Mouse (Mus musculus) forebrain, embryonic 16.5 days (tissue): ENCODE data around the gene Bicdl1. TPM values are rescaled to one million over a fixed set of nuclear protein-coding genes. Genes with fewer than 3 reads are reported as not detected.
"Not testable (repeated sequence)": the region's sequence is repeated elsewhere in the genome, so short reads cannot be mapped to it uniquely, and the experiment has no call there.

Experiments used
- ATAC-seq: fragments of 200-750 bp; cut with Nextera tagmentation; 2 replicates; pipeline ENCODE4 v1.8.0; 2017; ENCODE audit warnings: mild to moderate bottlenecking, moderate library complexity
- H3K27ac ChIP-seq: fragments of 300-500 bp; sonication (generic); 2 replicates; pipeline ENCODE4 v1.5.1; 2014; ENCODE audit warnings: low read length, control low read depth
- H3K27me3 ChIP-seq: fragments of 300-500 bp; sonication (generic); replicated peaks from 2 replicates; pipeline ENCODE4 v1.6.1; 2014; ENCODE audit warnings: low read length; ENCODE audit not compliant: control insufficient read depth, insufficient read depth
- H3K36me3 ChIP-seq: fragments of 300-500 bp; sonication (generic); 2 replicates; pipeline ENCODE4 v1.6.1; 2014; ENCODE audit not compliant: control insufficient read depth, insufficient read depth
- H3K4me1 ChIP-seq: fragments of 300-500 bp; sonication (generic); replicated peaks from 2 replicates; pipeline ENCODE4 v1.6.1; 2014; ENCODE audit warnings: low read length; ENCODE audit not compliant: control insufficient read depth, insufficient read depth
- H3K4me2 ChIP-seq: fragments of 300-500 bp; sonication (generic); 2 replicates; pipeline ENCODE4 v1.6.1; 2014; ENCODE audit warnings: mild to moderate bottlenecking, low read length, control low read depth
- H3K4me3 ChIP-seq: fragments of 300-500 bp; sonication (generic); replicated peaks from 2 replicates; pipeline ENCODE4 v1.5.1; 2014; ENCODE audit warnings: mild to moderate bottlenecking, low read length, control low read depth
- H3K9ac ChIP-seq: fragments of 300-500 bp; sonication (generic); replicated peaks from 2 replicates; pipeline ENCODE4 v1.6.1; 2014; ENCODE audit warnings: low read depth, low read length, control low read depth
- H3K9me3 ChIP-seq: fragments of 300-500 bp; sonication (generic); 2 replicates; pipeline ENCODE4 v1.6.1; 2016; ENCODE audit warnings: low read length; ENCODE audit not compliant: control insufficient read depth
- WGBS: fragments of 180-500 bp; shearing (Covaris S2); extraction: QIAGEN DNeasy Blood & Tissue Kit; methylation state at CpG from one replicate; pipeline ENCODE4 v1.1.7; 2014; 5-methylcytosine and 5-hydroxymethylcytosine counted together
- polyA plus RNA-seq: library from polyadenylated mRNA; unstranded; fragments of >200 nt; fragmentation: Nextera tagmentation; extraction: Ambion mirVana; gene quantifications from 2 replicates; pipeline ENCODE4 v1.2.1, GENCODE M21; 2015

Bicdl1 gene
- polyA plus RNA-seq, 1 experiment from 2014 or later: 28.6 TPM

DNA sequence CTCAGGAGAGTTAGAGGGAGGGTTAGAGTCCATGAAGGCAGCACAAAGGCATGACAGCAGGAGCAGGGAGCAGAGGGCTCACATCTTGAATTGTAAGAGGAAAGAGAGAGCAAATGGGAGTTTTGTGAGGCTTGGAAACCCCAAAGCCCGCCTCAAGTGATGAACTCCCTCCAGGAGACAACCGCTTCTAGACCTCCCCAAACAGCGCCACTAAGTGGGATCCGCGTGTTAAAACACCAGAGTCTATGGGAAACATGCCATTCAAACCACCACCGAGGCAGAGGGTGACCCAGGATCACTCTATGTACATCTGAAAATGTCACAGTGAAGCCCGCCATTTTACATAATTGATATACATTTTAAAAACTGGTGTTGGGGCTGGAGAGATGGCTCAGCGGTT, 26.1 kb upstream of the Bicdl1 start:
- ATAC-seq: no peak
- WGBS: 79% methylated on average over 8 of the region's 8 CpGs
- no peaks in the 10 kb centered on the region for H3K36me3 ChIP-seq

GRCm38 (mm10) chr5:115755501-115755900, 24.1 kb upstream of the Bicdl1 start:
- Histone ChIP-seq H3K36me3 (no peaks in the 10 kb centered on the region), H3K27ac (no peak overlapping the region), H3K4me3 (no peak overlapping the region), H3K4me2 (no peak overlapping the region), H3K9ac (no peak overlapping the region), H3K9me3 (0 out of 2 replicates have a peak, but pooled peaks cover 3% of the 10 kb centered on the region), H3K27me3 (no peaks in the 10 kb centered on the region), H3K4me1 (no peaks in the 10 kb centered on the region)
- no peak for ATAC-seq
- WGBS: 73% methylated on average over 5 of the region's 7 CpGs

More for the DNA sequence above, 26.1 kb upstream of the Bicdl1 start:
- Histone ChIP-seq H3K27me3 (no peaks in the 10 kb centered on the region), H3K4me2 (no peak overlapping the region), H3K9ac (no peak overlapping the region), H3K4me1 (no peaks in the 10 kb centered on the region), H3K27ac (no peak overlapping the region), H3K4me3 (no peak overlapping the region), H3K9me3 (no peaks in the 10 kb centered on the region)

DNA sequence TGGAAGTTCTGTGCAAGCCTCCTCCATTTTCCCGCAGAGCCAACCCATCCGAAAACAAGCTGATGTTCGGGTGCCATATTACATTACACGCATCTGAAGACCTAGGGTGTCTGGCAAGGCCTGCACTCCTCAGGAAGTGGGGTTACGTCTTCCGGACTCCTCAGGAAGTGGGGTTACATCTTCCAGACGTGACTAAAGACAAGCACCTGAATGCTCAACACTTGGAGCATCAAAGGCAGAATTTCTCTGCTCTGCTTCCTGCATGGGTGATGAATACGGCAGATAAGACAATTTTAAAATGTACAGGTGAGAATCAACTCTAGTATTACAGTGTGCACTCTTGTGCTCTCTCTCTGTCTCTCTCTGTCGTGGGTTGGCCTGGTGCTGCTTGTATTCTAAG, 23.4 kb upstream of the Bicdl1 start:
- Histone ChIP-seq H3K27me3 (no peaks in the 10 kb centered on the region), H3K36me3 (no peaks in the 10 kb centered on the region), H3K27ac (no peak overlapping the region), H3K9me3 (0 out of 2 replicates have a peak, but pooled peaks cover 3% of the 10 kb centered on the region), H3K9ac (no peak overlapping the region), H3K4me3 (no peak overlapping the region), H3K4me2 (no peak overlapping the region), H3K4me1 (no peaks in the 10 kb centered on the region)
- WGBS: 84% methylated on average over 9 of the region's 9 CpGs
- ATAC-seq: no peak

GRCm38 (mm10) chr5:115752883-115753282, 21.5 kb upstream of the Bicdl1 start:
- H3K27me3 ChIP-seq: no peaks in the 10 kb centered on the region
- H3K4me1 ChIP-seq: no peaks in the 10 kb centered on the region
- WGBS: 94% methylated on average over 5 of the region's 5 CpGs
- 0 out of 2 replicates have a peak, but pooled peaks cover 3% of the 10 kb centered on the region for H3K9me3 ChIP-seq
- no peak overlapping the region for H3K27ac ChIP-seq
- H3K4me2 ChIP-seq: no peak overlapping the region
- H3K36me3 ChIP-seq: no peaks in the 10 kb centered on the region
- ATAC-seq: no peak
- no peak overlapping the region for H3K4me3 ChIP-seq
- H3K9ac ChIP-seq: no peak overlapping the region

DNA sequence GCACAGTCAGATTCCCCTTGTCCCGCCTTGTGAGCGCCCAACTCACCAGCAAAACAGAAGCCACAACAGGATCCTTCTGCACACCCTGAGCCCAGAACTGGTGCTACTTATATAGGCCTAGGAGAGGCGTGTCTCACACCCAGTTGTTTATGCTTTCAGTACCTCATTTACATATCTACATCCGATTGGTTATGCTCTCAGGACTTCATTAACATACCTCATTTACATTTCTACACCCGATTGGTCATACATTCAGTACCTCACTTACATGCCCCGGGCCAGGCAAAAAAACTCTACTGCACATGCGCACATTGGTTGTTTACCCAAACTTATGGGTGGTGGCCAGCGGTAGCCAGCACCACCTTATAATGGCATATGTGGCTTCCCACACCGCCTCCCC, 20.5 kb upstream of the Bicdl1 start:
- H3K9me3 ChIP-seq, H3K27ac ChIP-seq, H3K9ac ChIP-seq, H3K27me3 ChIP-seq, ATAC-seq, H3K36me3 ChIP-seq, H3K4me1 ChIP-seq, H3K4me3 ChIP-seq, H3K4me2 ChIP-seq: not testable (repeated sequence)
- WGBS: 78% methylated on average over 9 of the region's 9 CpGs

DNA sequence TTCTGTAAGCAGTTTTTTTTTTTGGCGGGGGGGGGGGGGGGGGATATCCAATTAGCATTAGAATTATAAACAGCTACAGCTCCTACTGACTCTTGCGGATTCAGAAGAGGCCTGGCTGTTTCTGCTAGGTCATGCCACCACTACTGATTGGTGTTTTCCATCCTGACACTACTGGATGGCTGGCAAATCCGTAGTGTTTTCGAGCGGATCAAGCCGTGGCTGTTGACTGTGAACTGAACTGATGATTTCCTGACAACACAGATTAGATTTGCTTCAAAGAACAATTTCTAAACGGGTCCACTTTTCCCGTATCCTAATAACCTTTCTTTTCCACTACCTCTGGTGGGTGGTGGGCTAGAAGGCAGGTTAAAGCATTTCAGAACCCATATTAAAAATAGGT, 16.9 kb upstream of the Bicdl1 start:
- Histone ChIP-seq H3K36me3 (no peaks in the 10 kb centered on the region), H3K4me3 (no peak overlapping the region), H3K27ac (no peak overlapping the region), H3K4me1 (peaks cover 3% of the 10 kb centered on the region; the same call in 1 of the 2 replicates), H3K9ac (no peak overlapping the region), H3K27me3 (no peaks in the 10 kb centered on the region), H3K4me2 (no peak overlapping the region), H3K9me3 (0 out of 2 replicates have a peak, but pooled peaks cover 3% of the 10 kb centered on the region)
- 41% methylated on average over 8 of the region's 8 CpGs for WGBS
- ATAC-seq: no peak

- Histone ChIP-seq H3K36me3 (no peaks in the 10 kb centered on the region), H3K9ac (no peak overlapping the region), H3K4me3 (no peak overlapping the region), H3K27ac (no peak overlapping the region), H3K4me2 (no peak overlapping the region), H3K9me3 (no peaks in the 10 kb centered on the region), H3K27me3 (no peaks in the 10 kb centered on the region), H3K4me1 (peaks cover 3% of the 10 kb centered on the region; the same call in 1 of the 2 replicates)
- ATAC-seq: no peak
- WGBS: 57% methylated on average over 15 of the region's 15 CpGs
These were observed 13.9 kb upstream of the Bicdl1 start for GRCm38 (mm10) chr5:115745319-115745718.

DNA sequence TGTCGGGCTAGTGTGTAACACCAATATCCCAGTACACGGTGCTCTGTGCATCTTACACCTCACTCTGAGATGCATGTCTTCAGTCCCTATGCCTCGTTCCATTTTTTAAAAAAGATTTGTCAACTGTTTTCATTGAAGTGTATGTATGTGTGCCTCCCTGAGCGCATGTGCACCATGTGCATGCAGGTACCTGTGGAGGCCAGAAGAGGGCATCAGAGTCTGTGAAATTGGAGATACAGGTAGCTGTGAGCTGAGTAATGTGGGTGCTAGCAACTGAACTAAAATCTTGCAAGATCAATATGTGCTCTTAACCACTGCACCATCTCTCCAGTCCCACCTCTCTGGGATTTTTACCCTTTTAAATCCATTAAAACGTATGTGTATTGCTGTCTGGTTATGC, 6.6 kb upstream of the Bicdl1 start:
- peaks cover 2% of the 10 kb centered on the region; the same call in 1 of the 2 replicates for H3K9me3 ChIP-seq
- H3K27me3 ChIP-seq: peaks cover 5% of the 10 kb centered on the region; the same call in 1 of the 2 replicates
- no peak for ATAC-seq
- no peak overlapping the region for H3K4me2 ChIP-seq
- H3K27ac ChIP-seq: no peak overlapping the region
- no peak overlapping the region for H3K9ac ChIP-seq
- no peaks in the 10 kb centered on the region for H3K36me3 ChIP-seq
- H3K4me3 ChIP-seq: no peak overlapping the region
- 90% methylated on average over 5 of the region's 5 CpGs for WGBS
- no peaks in the 10 kb centered on the region for H3K4me1 ChIP-seq

- ATAC-seq: no peak
- H3K4me1 ChIP-seq: peaks cover 15% of the 10 kb centered on the region
- no peaks in the 10 kb centered on the region for H3K36me3 ChIP-seq
- H3K27ac ChIP-seq: no peak overlapping the region
- H3K9ac ChIP-seq: no peak overlapping the region
- H3K9me3 ChIP-seq: peaks cover 2% of the 10 kb centered on the region; the same call in 1 of the 2 replicates
- H3K4me2 ChIP-seq: no peak overlapping the region
- peaks cover 12% of the 10 kb centered on the region for H3K27me3 ChIP-seq
- 76% methylated on average over 2 of the region's 2 CpGs for WGBS
- no peak overlapping the region for H3K4me3 ChIP-seq
These were observed 3.1 kb upstream of the Bicdl1 start for GRCm38 (mm10) chr5:115734570-115734969.

DNA sequence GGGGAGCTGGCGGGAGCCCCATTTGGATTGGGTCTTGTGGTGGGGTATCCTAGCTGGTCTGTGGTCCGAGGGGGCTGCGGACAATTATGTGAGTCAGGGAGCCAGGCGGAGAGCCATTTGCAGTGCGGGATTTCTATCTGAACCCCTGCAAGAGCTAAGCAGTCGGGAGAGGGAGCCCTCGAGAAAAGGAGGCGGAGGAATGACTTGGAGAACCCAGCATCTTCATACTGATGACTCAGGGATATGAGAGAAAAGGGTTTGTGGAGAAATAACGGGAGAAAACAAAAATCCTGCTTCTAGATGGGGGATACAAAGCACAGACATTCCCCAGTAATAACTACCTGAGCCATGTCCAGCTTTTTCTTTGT, 1.4 kb upstream of the Bicdl1 start:
- peak overlapping the region; percentile 88 for H3K4me3 ChIP-seq
- H3K36me3 ChIP-seq: no peaks in the 10 kb centered on the region
- under 1% methylated on average over 9 of the region's 9 CpGs for WGBS
- peaks cover 17% of the 10 kb centered on the region for H3K4me1 ChIP-seq
- no peaks in the 10 kb centered on the region for H3K9me3 ChIP-seq
- peak overlapping the region; percentile 93 for H3K27ac ChIP-seq
- H3K4me2 ChIP-seq: peak overlapping the region; percentile 85
- peaks cover 14% of the 10 kb centered on the region for H3K27me3 ChIP-seq
- peak; percentile 84 for ATAC-seq
- H3K9ac ChIP-seq: peak overlapping the region; percentile 79
